Mouse (Mus musculus) thymus, adult 2 months (tissue): ENCODE measurements at regions not wholly inside any gene's neighbourhood (a gene's known extent, or its start where the extent isn't known, plus 50 kb on each side); places are given as distances from the start of the nearest gene placed in this dataset.

ENCODE experiments used
- DNase-seq: peaks from one replicate; pipeline ENCODE4 v3.0.0; 2021
- H3K27ac ChIP-seq: fragments of 200-500 bp; 2 replicates; pipeline ENCODE4 v1.5.1; 2012; ENCODE audit warnings: low read length, control low read depth; ENCODE audit not compliant: control insufficient read depth, insufficient read depth
- H3K27me3 ChIP-seq: fragments of 200-500 bp; 2 replicates; pipeline ENCODE4 v1.6.1; 2012; ENCODE audit warnings: mild to moderate bottlenecking, low read length, moderate library complexity, mixed read lengths; ENCODE audit not compliant: control insufficient read depth, insufficient read depth
- H3K36me3 ChIP-seq: fragments of 200-500 bp; 2 replicates; pipeline ENCODE4 v1.6.1; 2012; ENCODE audit warnings: mild to moderate bottlenecking, low read length, moderate library complexity; ENCODE audit not compliant: control insufficient read depth, insufficient read depth
- H3K4me1 ChIP-seq: fragments of 200-500 bp; replicated peaks from 2 replicates; pipeline ENCODE4 v1.6.1; 2012; ENCODE audit warnings: low read length; ENCODE audit not compliant: control insufficient read depth, insufficient read depth
- H3K4me3 ChIP-seq: fragments of 200-500 bp; 2 replicates; pipeline ENCODE4 v1.5.1; 2012; ENCODE audit warnings: mild to moderate bottlenecking, low read length, control low read depth, moderate library complexity; ENCODE audit not compliant: control insufficient read depth, insufficient read depth
- CTCF ChIP-seq: fragments of 200-500 bp; IDR thresholded peaks from 2 replicates; pipeline ENCODE4 v1.5.1; 2012; ENCODE audit warnings: mild to moderate bottlenecking, control low read depth, low read length, moderate library complexity, borderline replicate concordance; ENCODE audit not compliant: control insufficient read depth, poor library complexity, insufficient read depth; ENCODE audit errors: extremely low read depth
- POLR2A ChIP-seq: fragments of 200-500 bp; IDR thresholded peaks from 2 replicates; pipeline ENCODE4 v1.6.1; 2012; ENCODE audit warnings: mild to moderate bottlenecking, low read length, control low read depth, moderate library complexity; ENCODE audit not compliant: control insufficient read depth, poor library complexity, insufficient read depth; ENCODE audit errors: extremely low read depth
- WGBS: fragments of 180-500 bp; shearing (Covaris S2); methylation state at CpG from one replicate; pipeline ENCODE4 v1.1.7; 2018; 5-methylcytosine and 5-hydroxymethylcytosine counted together

GRCm38 (mm10) chr1:184562239-184562638 lies 170.2 kb downstream of the Hlx start:
- no peak for DNase-seq
- Histone ChIP-seq H3K27ac (no peak overlapping the region), H3K4me1 (peaks cover 3% of the 10 kb centered on the region; the same call in 1 of the 2 replicates)

GRCm38 (mm10) chr1:184559543-184559942 lies 172.9 kb downstream of the Hlx start:
- Histone ChIP-seq H3K4me3 (no peak overlapping the region), H3K4me1 (peaks cover 3% of the 10 kb centered on the region; the same call in 1 of the 2 replicates), H3K36me3 (no peaks in the 10 kb centered on the region), H3K27me3 (no peaks in the 10 kb centered on the region), H3K27ac (no peak overlapping the region)
- WGBS = 94% methylated on average over 7 of the region's 7 CpGs
- DNase-seq = no peak
- TF ChIP-seq POLR2A = no peak
- no peak for TF ChIP-seq CTCF

More at GRCm38 (mm10) chr1:184562239-184562638, 170.2 kb downstream of the Hlx start:
- Histone ChIP-seq H3K27me3 (no peaks in the 10 kb centered on the region), H3K4me3 (no peak overlapping the region), H3K36me3 (no peaks in the 10 kb centered on the region)
- no peak for TF ChIP-seq POLR2A
- no peak for TF ChIP-seq CTCF
- WGBS = 65% methylated on average over 5 of the region's 5 CpGs

- Histone ChIP-seq H3K36me3 (no peaks in the 10 kb centered on the region), H3K27me3 (no peaks in the 10 kb centered on the region), H3K27ac (no peak overlapping the region), H3K4me3 (no peak overlapping the region), H3K4me1 (no peaks in the 10 kb centered on the region)
- DNase-seq = no peak
- TF ChIP-seq CTCF (no peak), POLR2A (no peak)
Measured at GRCm38 (mm10) chr1:184553791-184554190, 178.6 kb downstream of the Hlx start.

- no peaks in the 10 kb centered on the region for H3K36me3 ChIP-seq
- TF ChIP-seq CTCF = no peak
- TF ChIP-seq POLR2A = no peak
- WGBS = 98% methylated on average over 2 of the region's 2 CpGs
- no peaks in the 10 kb centered on the region for H3K27me3 ChIP-seq
- H3K4me1 ChIP-seq = no peaks in the 10 kb centered on the region
- H3K27ac ChIP-seq = no peak overlapping the region
- H3K4me3 ChIP-seq = no peak overlapping the region
- no peak for DNase-seq
Measured at GRCm38 (mm10) chr1:184550491-184550890, 181.9 kb downstream of the Hlx start.

GRCm38 (mm10) chr1:184547650-184548235 lies 184.7 kb downstream of the Hlx start:
- Histone ChIP-seq H3K36me3 (no peaks in the 10 kb centered on the region), H3K27me3 (no peaks in the 10 kb centered on the region), H3K27ac (no peak overlapping the region), H3K4me3 (no peak overlapping the region), H3K4me1 (no peaks in the 10 kb centered on the region)
- WGBS = 96% methylated on average over 15 of the region's 15 CpGs
- TF ChIP-seq CTCF (no peak), POLR2A (no peak)
- no peak for DNase-seq

- 91% methylated on average over 5 of the region's 5 CpGs for WGBS
- Histone ChIP-seq H3K4me1 (no peaks in the 10 kb centered on the region), H3K27me3 (no peaks in the 10 kb centered on the region), H3K36me3 (no peaks in the 10 kb centered on the region), H3K27ac (no peak overlapping the region), H3K4me3 (no peak overlapping the region)
- no peak for TF ChIP-seq POLR2A
- TF ChIP-seq CTCF = no peak
- no peak for DNase-seq
Measured at GRCm38 (mm10) chr1:184546140-184546661, 186.2 kb downstream of the Hlx start.
